Mouse (Mus musculus) thymus, adult 2 months (tissue): ENCODE measurements around the gene Cib1.

ENCODE experiments used
- CTCF ChIP-seq: fragments of 200-500 bp; IDR thresholded peaks from 2 replicates; pipeline ENCODE4 v1.5.1; 2012; ENCODE audit warnings: mild to moderate bottlenecking, control low read depth, low read length, moderate library complexity, borderline replicate concordance; ENCODE audit not compliant: control insufficient read depth, poor library complexity, insufficient read depth; ENCODE audit errors: extremely low read depth
- POLR2A ChIP-seq: fragments of 200-500 bp; IDR thresholded peaks from 2 replicates; pipeline ENCODE4 v1.6.1; 2012; ENCODE audit warnings: mild to moderate bottlenecking, low read length, control low read depth, moderate library complexity; ENCODE audit not compliant: control insufficient read depth, poor library complexity, insufficient read depth; ENCODE audit errors: extremely low read depth

- no peak for TF ChIP-seq POLR2A
- no peak for TF ChIP-seq CTCF
Observed at GRCm38 (mm10) chr7:80193941-80194739, 38.5 kb downstream of the Cib1 start.
